Mouse (Mus musculus): Measurements from ENCODE around the gene Slc27a5. TPM values are rescaled to one million over a fixed set of nuclear protein-coding genes. Genes with fewer than 3 reads are reported as not detected.

Slc27a5 gene
- total and polyA plus RNA-seq, 3 experiments, result 0.04 TPM; not detected in 2

DNA sequence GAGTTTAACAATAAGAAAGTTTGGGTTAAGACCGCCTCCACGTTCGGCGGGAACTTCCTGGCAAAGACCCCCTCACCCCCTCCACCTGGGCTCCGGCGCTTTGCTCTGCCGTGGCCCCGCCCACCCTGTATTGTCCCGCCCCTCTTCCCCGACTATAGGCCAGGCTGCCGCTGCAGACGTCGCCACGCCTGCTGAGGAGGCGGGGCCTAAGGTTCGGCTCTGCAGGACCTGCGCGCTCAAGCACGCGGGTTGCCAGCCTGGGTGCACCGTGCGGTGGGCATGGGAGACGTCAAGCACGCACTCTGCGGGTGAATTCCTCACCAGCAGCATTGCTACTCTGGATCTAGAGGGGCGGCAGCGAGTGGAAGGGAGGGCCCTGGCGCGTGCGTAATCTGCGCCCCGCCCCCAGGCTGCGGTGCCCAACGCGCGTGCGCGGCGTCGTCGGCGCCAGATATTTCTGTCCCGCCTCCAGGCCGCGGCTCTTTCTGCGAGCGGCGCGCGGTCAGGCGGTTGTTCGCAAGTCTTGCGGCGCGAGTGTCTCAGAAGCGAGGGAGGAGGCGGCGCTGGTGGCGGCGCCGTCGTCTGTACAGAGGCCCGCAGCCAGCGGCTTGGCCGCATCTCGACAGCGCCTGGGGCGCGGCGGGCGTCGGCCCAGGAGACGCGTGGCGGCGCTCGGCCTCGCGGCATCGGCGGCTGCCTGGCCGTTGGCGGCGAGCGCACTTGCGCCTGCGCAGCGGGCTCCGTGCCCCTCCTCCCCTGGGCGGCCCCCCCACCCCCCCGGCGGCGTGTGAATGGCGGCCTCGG, 26.1 kb upstream of the Slc27a5 start:
- Histone ChIP-seq H3K27me3 (replicated peaks) (peaks cover 4% of the 10 kb centered on the region), H3K27ac (ENCODE audit: insufficient read depth, low read depth) (peak overlapping the region; percentile 80), H3K4me1 (ENCODE audit: control insufficient read depth in 1 of 2, insufficient read depth in 2 of 2) (peaks cover 10 to 44% of the 10 kb centered on the region in 2 experiments; a peak in 3 of 4 replicates), H3K9me3 (replicated peaks; ENCODE audit: low read length) (no peaks in the 10 kb centered on the region), H3K9ac (ENCODE audit: insufficient read depth, low read depth) (peak overlapping the region; percentile 78), H3K36me3 (replicated peaks in 1 of 2; ENCODE audit: control insufficient read depth in 1 of 2, insufficient read depth in 1 of 2, low read length in 1 of 2) (peaks cover 33 to 40% of the 10 kb centered on the region in 2 experiments), H3K79me2 (replicated peaks; ENCODE audit: control insufficient read depth, extremely low read depth, insufficient read depth, poor library complexity, severe bottlenecking) (peaks cover 30% of the 10 kb centered on the region), H3K4me2 (ENCODE audit: insufficient read depth, low read depth, poor library complexity, severe bottlenecking) (peak overlapping the region; percentile 84; the same call in 1 of the 2 replicates), H3K4me3 (replicated peaks in 1 of 3; ENCODE audit: low read depth in 2 of 3, low read length in 2 of 3, poor library complexity in 1 of 3) (peak overlapping the region; percentile 92 to 100 (median 94))
- dilution Hi-C loops (cut with MboI; ENCODE audit: extremely low pct_ligation_motif_present, extremely low pct_unique_long_range_greater_than_20kb, low sequenced_read_pairs), result no loop called here
- DNase-seq (ENCODE audit: extremely low read depth), result peak; percentile 92
- TF ChIP-seq GABPA (IDR thresholded peaks at IDR 0.05; ENCODE audit: insufficient replicate concordance, low read depth, low read length), result no peak
- peak; percentile 98 for TF ChIP-seq NELFE (IDR thresholded peaks at IDR 0.05; ENCODE audit: low read depth, low read length)
- peak; percentile 76 for TF ChIP-seq MYC (IDR thresholded peaks at IDR 0.05; ENCODE audit: low read depth, low read length)
- TF ChIP-seq RAD21 (IDR thresholded peaks at IDR 0.05; ENCODE audit: low read depth, low read length), result no peak
- peak; percentile 95 for TF ChIP-seq ZMIZ1 (IDR thresholded peaks at IDR 0.05; ENCODE audit: low read depth, low read length)
- TF ChIP-seq JUND (conservative IDR thresholded peaks at IDR 0.05; ENCODE audit: low read depth, low read length), result no peak
- 0 out of 2 replicates have a peak, but pooled peaks have one; percentile 2 for TF ChIP-seq ELF1 (IDR thresholded peaks at IDR 0.05; ENCODE audit: low read depth, low read length)
- no peak; the same call in 1 of the 2 replicates for TF ChIP-seq ETS1 (conservative IDR thresholded peaks at IDR 0.05; ENCODE audit: low read depth, low read length)
- TF ChIP-seq HCFC1 (IDR thresholded peaks at IDR 0.05; ENCODE audit: low read depth, low read length), result no peak
- TF ChIP-seq BHLHE40 (IDR thresholded peaks at IDR 0.05; ENCODE audit: low read depth, low read length), result peak; percentile 51
- peak; percentile 71; the same call in 1 of the 2 replicates for TF ChIP-seq TBP (conservative IDR thresholded peaks at IDR 0.05; ENCODE audit: low read depth, low read length)
- no peak for TF ChIP-seq USF2 (conservative IDR thresholded peaks at IDR 0.05; ENCODE audit: low read depth, low read length)
- peak; percentile 88 for TF ChIP-seq MAX (IDR thresholded peaks at IDR 0.05; ENCODE audit: low read length)
- TF ChIP-seq KAT2A (IDR thresholded peaks at IDR 0.05; ENCODE audit: insufficient replicate concordance, low read length), result 0 out of 2 replicates have a peak, but pooled peaks have one; percentile 16
- no peak for TF ChIP-seq MAFK (IDR thresholded peaks at IDR 0.05; ENCODE audit: insufficient replicate concordance, low read length)
- TF ChIP-seq POLR2A (IDR thresholded peaks at IDR 0.05; ENCODE audit: low read depth, low read length), result peak; percentile 98
- TF ChIP-seq ZKSCAN1 (IDR thresholded peaks at IDR 0.05; ENCODE audit: borderline replicate concordance, low read depth, low read length), result no peak
- no peak for TF ChIP-seq ZNF384 (IDR thresholded peaks at IDR 0.05; ENCODE audit: low read depth, low read length)
- peak; percentile 16; the same call in 1 of the 2 replicates for TF ChIP-seq MAZ (IDR thresholded peaks at IDR 0.05; ENCODE audit: low read depth, low read length)
- no peak for TF ChIP-seq CHD1 (IDR thresholded peaks at IDR 0.05; ENCODE audit: low read depth, low read length)
- no peak for TF ChIP-seq EP300 (IDR thresholded peaks at IDR 0.05; ENCODE audit: low read length)
- peak; percentile 67; the same call in 1 of the 2 replicates for TF ChIP-seq MXI1 (IDR thresholded peaks at IDR 0.05; ENCODE audit: low read depth, low read length)
- TF ChIP-seq ZC3H11A (IDR thresholded peaks at IDR 0.05; ENCODE audit: low read depth, low read length), result no peak
- TF ChIP-seq IRF4 (IDR thresholded peaks at IDR 0.05; ENCODE audit: low read depth, low read length), result no peak
- TF ChIP-seq USF1 (IDR thresholded peaks at IDR 0.05; ENCODE audit: low read depth, low read length), result no peak
- TF ChIP-seq NRF1 (IDR thresholded peaks at IDR 0.05; ENCODE audit: low read depth, low read length), result peak; percentile 86
- TF ChIP-seq UBTF (IDR thresholded peaks at IDR 0.05; ENCODE audit: low read depth, low read length), result no peak
- no peak for TF ChIP-seq CHD2 (IDR thresholded peaks at IDR 0.05; ENCODE audit: low read length)
- TF ChIP-seq E2F4 (IDR thresholded peaks at IDR 0.05; ENCODE audit: insufficient replicate concordance, low read depth, low read length), result no peak
- peak; percentile 73 for TF ChIP-seq TCF12 (IDR thresholded peaks at IDR 0.05; ENCODE audit: low read depth, low read length)
- no peak for TF ChIP-seq SMC3 (IDR thresholded peaks at IDR 0.05; ENCODE audit: low read depth, low read length)
- TF ChIP-seq MEF2A (IDR thresholded peaks at IDR 0.05; ENCODE audit: borderline replicate concordance, low read depth, low read length), result peak; percentile 40; the same call in 1 of the 2 replicates
- TF ChIP-seq POLR2AphosphoS2 (IDR thresholded peaks at IDR 0.05; ENCODE audit: low read depth, low read length), result peak; percentile 90
- in situ Hi-C loops (cut with MboI; ENCODE audit: low pct_ligation_motif_present, low pct_unique_long_range_greater_than_20kb, low sequenced_read_pairs), result loop anchor here (25.0 kb wide), 1 partner anchor 537 kb away; the partner anchor contains the start of gene Zfp606
